Mouse (Mus musculus): ENCODE measurements around the gene Hoxc12. TPM values are rescaled to one million over a fixed set of nuclear protein-coding genes. Genes with fewer than 3 reads are reported as not detected.

Hoxc12 gene
- total and polyA plus RNA-seq, 3 experiments, result not detected

DNA sequence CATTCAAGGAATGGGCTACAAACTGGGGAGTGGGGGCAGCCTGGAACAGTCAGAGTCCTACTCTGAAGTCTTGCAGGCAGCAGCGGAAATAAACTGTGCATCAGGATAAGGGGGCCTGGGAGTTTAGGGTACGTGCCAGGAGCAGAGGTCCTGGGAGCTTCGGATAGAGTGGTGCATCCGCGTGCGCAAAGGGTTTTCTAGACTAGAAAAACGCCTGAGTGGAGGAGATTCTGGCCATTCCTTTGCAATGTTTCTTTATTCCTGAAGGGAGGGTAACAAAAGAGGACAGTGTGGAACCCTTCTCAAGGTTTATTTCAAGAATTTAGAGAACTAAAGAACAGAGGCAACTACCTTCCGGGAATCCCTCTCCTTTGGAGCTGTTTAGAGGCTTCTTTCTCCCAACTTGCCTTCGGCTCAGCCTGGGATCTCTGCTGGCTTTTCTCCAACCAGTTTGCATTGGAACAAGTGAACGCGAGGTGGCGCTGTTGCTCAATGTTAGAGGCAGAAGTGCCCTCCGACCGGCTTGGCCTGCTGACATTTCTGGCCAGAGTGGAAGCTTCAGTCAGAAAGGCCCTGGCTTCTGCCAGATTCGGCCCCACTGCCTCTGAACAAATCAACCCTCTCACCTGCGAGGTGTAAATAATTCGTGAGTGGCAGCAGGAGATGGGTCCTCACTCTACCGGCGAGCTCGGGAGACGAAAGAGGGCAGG is 50.7 kb downstream of the Hoxc12 start:
- no peak overlapping the region for H3K4me2 ChIP-seq (ENCODE audit: insufficient read depth, low read depth, poor library complexity, severe bottlenecking)
- no peak overlapping the region for H3K27ac ChIP-seq (ENCODE audit: insufficient read depth, low read depth)
- peaks cover 0 to 2% of the 10 kb centered on the region in 2 experiments; a peak in 1 of 4 replicates for H3K4me1 ChIP-seq (ENCODE audit: control insufficient read depth in 1 of 2, insufficient read depth in 2 of 2)
- no peak overlapping the region for H3K9ac ChIP-seq (ENCODE audit: insufficient read depth, low read depth)
- no peak overlapping the region for H3K4me3 ChIP-seq (replicated peaks in 1 of 3; ENCODE audit: low read depth in 2 of 3, low read length in 2 of 3, poor library complexity in 1 of 3)
- H3K79me2 ChIP-seq (replicated peaks; ENCODE audit: control insufficient read depth, extremely low read depth, insufficient read depth, poor library complexity, severe bottlenecking), result no peaks in the 10 kb centered on the region
- in situ Hi-C loops (cut with MboI; ENCODE audit: low pct_ligation_motif_present, low pct_unique_long_range_greater_than_20kb, low sequenced_read_pairs) (loop anchor here (5.0 to 10.0 kb wide), 2 partner anchors 185 to 328 kb away; partner anchors contain the start of gene Gpr84), dilution Hi-C loops (cut with MboI; ENCODE audit: extremely low pct_ligation_motif_present, extremely low pct_unique_long_range_greater_than_20kb, low sequenced_read_pairs) (no loop called here)
- peaks cover 64% of the 10 kb centered on the region for H3K27me3 ChIP-seq (replicated peaks)
- DNase-seq (ENCODE audit: extremely low read depth), result peak; percentile 93
- no peaks in the 10 kb centered on the region for H3K36me3 ChIP-seq (replicated peaks in 1 of 2; ENCODE audit: control insufficient read depth in 1 of 2, insufficient read depth in 1 of 2, low read length in 1 of 2)
- TF ChIP-seq RAD21 (IDR thresholded peaks at IDR 0.05; ENCODE audit: low read depth, low read length) (peak; percentile 99), USF1 (IDR thresholded peaks at IDR 0.05; ENCODE audit: low read depth, low read length) (no peak), GABPA (IDR thresholded peaks at IDR 0.05; ENCODE audit: insufficient replicate concordance, low read depth, low read length) (no peak), ZC3H11A (IDR thresholded peaks at IDR 0.05; ENCODE audit: low read depth, low read length) (peak; percentile 98), CTCF (conservative IDR thresholded peaks at IDR 0.05 in 1 of 2, IDR thresholded peaks at IDR 0.05 in 1 of 2; ENCODE audit: low read depth in 2 of 2, low read length in 2 of 2) (peak; percentile 69 to 98), MYC (IDR thresholded peaks at IDR 0.05; ENCODE audit: low read depth, low read length) (no peak), ELF1 (IDR thresholded peaks at IDR 0.05; ENCODE audit: low read depth, low read length) (no peak), NELFE (IDR thresholded peaks at IDR 0.05; ENCODE audit: low read depth, low read length) (peak; percentile 55; the same call in 1 of the 2 replicates), RCOR1 (conservative IDR thresholded peaks at IDR 0.05; ENCODE audit: low read depth, low read length) (no peak), IRF4 (IDR thresholded peaks at IDR 0.05; ENCODE audit: low read depth, low read length) (peak; percentile 30; the same call in 1 of the 2 replicates), MXI1 (IDR thresholded peaks at IDR 0.05; ENCODE audit: low read depth, low read length) (no peak), MAZ (IDR thresholded peaks at IDR 0.05; ENCODE audit: low read depth, low read length) (0 out of 2 replicates have a peak, but pooled peaks have one; percentile 41), ZMIZ1 (IDR thresholded peaks at IDR 0.05; ENCODE audit: low read depth, low read length) (no peak), CHD1 (IDR thresholded peaks at IDR 0.05; ENCODE audit: low read depth, low read length) (no peak), BHLHE40 (IDR thresholded peaks at IDR 0.05; ENCODE audit: low read depth, low read length) (0 out of 2 replicates have a peak, but pooled peaks have one; percentile 7), JUN (IDR thresholded peaks at IDR 0.05; ENCODE audit: insufficient read depth, low read depth, low read length) (no peak), ZNF384 (IDR thresholded peaks at IDR 0.05; ENCODE audit: low read depth, low read length) (no peak), E2F4 (IDR thresholded peaks at IDR 0.05; ENCODE audit: insufficient replicate concordance, low read depth, low read length) (no peak), SMC3 (IDR thresholded peaks at IDR 0.05; ENCODE audit: low read depth, low read length) (peak; percentile 99)
- no peaks in the 10 kb centered on the region for H3K9me3 ChIP-seq (replicated peaks; ENCODE audit: low read length)

DNA sequence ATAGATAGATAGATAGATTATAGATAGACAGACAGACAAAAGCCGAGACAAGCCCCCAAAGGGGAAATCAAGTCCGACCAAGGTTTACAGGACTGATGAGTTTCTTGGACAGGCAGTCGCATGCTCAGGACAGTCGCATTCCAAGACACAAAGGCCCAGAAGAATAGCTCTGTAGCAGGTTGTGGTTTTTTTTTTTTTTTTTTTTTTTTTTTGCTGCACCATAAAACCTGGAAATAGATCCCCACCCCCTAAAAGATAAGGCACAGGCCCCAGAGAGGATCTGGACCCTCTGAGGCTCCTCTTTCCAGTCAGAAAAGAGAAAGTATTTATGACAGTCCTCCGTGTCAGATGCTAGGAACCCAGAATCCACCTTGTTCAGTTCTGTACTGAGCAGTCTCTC is 51.5 kb downstream of the Hoxc12 start:
- H3K4me3 ChIP-seq (replicated peaks in 1 of 3; ENCODE audit: low read depth in 2 of 3, low read length in 2 of 3, poor library complexity in 1 of 3), result no peak overlapping the region
- in situ Hi-C loops (cut with MboI; ENCODE audit: low pct_ligation_motif_present, low pct_unique_long_range_greater_than_20kb, low sequenced_read_pairs) (loop anchor here (5.0 to 10.0 kb wide), 2 partner anchors 184 to 327 kb away; partner anchors contain the start of gene Gpr84), dilution Hi-C loops (cut with MboI; ENCODE audit: extremely low pct_ligation_motif_present, extremely low pct_unique_long_range_greater_than_20kb, low sequenced_read_pairs) (no loop called here)
- no peak overlapping the region for H3K4me2 ChIP-seq (ENCODE audit: insufficient read depth, low read depth, poor library complexity, severe bottlenecking)
- no peak for DNase-seq (ENCODE audit: extremely low read depth)
- H3K36me3 ChIP-seq (replicated peaks in 1 of 2; ENCODE audit: control insufficient read depth in 1 of 2, insufficient read depth in 1 of 2, low read length in 1 of 2), result no peaks in the 10 kb centered on the region
- TF ChIP-seq NELFE (IDR thresholded peaks at IDR 0.05; ENCODE audit: low read depth, low read length), result no peak
- TF ChIP-seq ZNF384 (IDR thresholded peaks at IDR 0.05; ENCODE audit: low read depth, low read length), result no peak; the same call in 1 of the 2 replicates
- no peak for TF ChIP-seq JUN (IDR thresholded peaks at IDR 0.05; ENCODE audit: insufficient read depth, low read depth, low read length)
- TF ChIP-seq SMC3 (IDR thresholded peaks at IDR 0.05; ENCODE audit: low read depth, low read length), result no peak
- no peak for TF ChIP-seq ZMIZ1 (IDR thresholded peaks at IDR 0.05; ENCODE audit: low read depth, low read length)
- TF ChIP-seq UBTF (IDR thresholded peaks at IDR 0.05; ENCODE audit: low read depth, low read length), result no peak
- TF ChIP-seq SIN3A (IDR thresholded peaks at IDR 0.05; ENCODE audit: low read length), result no peak
- TF ChIP-seq CTCF (conservative IDR thresholded peaks at IDR 0.05 in 1 of 2, IDR thresholded peaks at IDR 0.05 in 1 of 2; ENCODE audit: low read depth in 2 of 2, low read length in 2 of 2), result no peak
- no peak for TF ChIP-seq TBP (conservative IDR thresholded peaks at IDR 0.05; ENCODE audit: low read depth, low read length)
- TF ChIP-seq MYC (IDR thresholded peaks at IDR 0.05; ENCODE audit: low read depth, low read length), result no peak
- TF ChIP-seq ETS1 (conservative IDR thresholded peaks at IDR 0.05; ENCODE audit: low read depth, low read length), result no peak
- TF ChIP-seq MAZ (IDR thresholded peaks at IDR 0.05; ENCODE audit: low read depth, low read length), result no peak
- no peak for TF ChIP-seq PAX5 (IDR thresholded peaks at IDR 0.05; ENCODE audit: low read length)
- no peak for TF ChIP-seq NRF1 (IDR thresholded peaks at IDR 0.05; ENCODE audit: low read depth, low read length)
- TF ChIP-seq RAD21 (IDR thresholded peaks at IDR 0.05; ENCODE audit: low read depth, low read length), result no peak
- no peak for TF ChIP-seq ZC3H11A (IDR thresholded peaks at IDR 0.05; ENCODE audit: low read depth, low read length)
- no peak for TF ChIP-seq POLR2A (IDR thresholded peaks at IDR 0.05; ENCODE audit: low read depth, low read length)
- no peak for TF ChIP-seq RCOR1 (conservative IDR thresholded peaks at IDR 0.05; ENCODE audit: low read depth, low read length)
- peaks cover 0 to 2% of the 10 kb centered on the region in 2 experiments; a peak in 1 of 4 replicates for H3K4me1 ChIP-seq (ENCODE audit: control insufficient read depth in 1 of 2, insufficient read depth in 2 of 2)
- no peaks in the 10 kb centered on the region for H3K9me3 ChIP-seq (replicated peaks; ENCODE audit: low read length)
- no peak overlapping the region for H3K9ac ChIP-seq (ENCODE audit: insufficient read depth, low read depth)
- H3K27me3 ChIP-seq (replicated peaks), result peaks cover 59% of the 10 kb centered on the region
- H3K27ac ChIP-seq (ENCODE audit: insufficient read depth, low read depth), result no peak overlapping the region
- H3K79me2 ChIP-seq (replicated peaks; ENCODE audit: control insufficient read depth, extremely low read depth, insufficient read depth, poor library complexity, severe bottlenecking), result no peaks in the 10 kb centered on the region
